Mouse (Mus musculus): ENCODE results near the gene Kpnb1. TPM values are rescaled to one million over a fixed set of nuclear protein-coding genes. Genes with fewer than 3 reads are reported as not detected.

The Kpnb1 gene
- 34.0 TPM for polyA plus RNA-seq (2017; shearing (Covaris generic))

GRCm38 (mm10) chr11:97187764-97188642 lies at the start of gene Kpnb1:
TSS of gene Kpnb1 (minus strand) at chr11:97187881.

GRCm38 (mm10) chr11:97151343-97151801 lies 36.3 kb downstream of the Kpnb1 start, which contains the start of gene Tbkbp1:
TSS of gene Tbkbp1 (minus strand) at chr11:97151495.

GRCm38 (mm10) chr11:97114671-97115601 lies 72.7 kb downstream of the Kpnb1 start, which contains the start of gene Tbx21:
TSS of gene Tbx21 (minus strand) at chr11:97115331.

Other genes starting within 250 kb of the Kpnb1 start
- gene Pnpo, start 243.9 kb downstream of the Kpnb1 start, polyA plus RNA-seq (2017; shearing (Covaris generic)): 51.3 TPM
- 78.8 TPM for gene Sp2, start 204.9 kb downstream of the Kpnb1 start, polyA plus RNA-seq (2017; shearing (Covaris generic))
- 2.9 TPM for gene Sp6, start 174.5 kb downstream of the Kpnb1 start, polyA plus RNA-seq (2017; shearing (Covaris generic))
- gene Scrn2, start 157.9 kb downstream of the Kpnb1 start, polyA plus RNA-seq (2017; shearing (Covaris generic)): 16.8 TPM
- gene Lrrc46, start 146.5 kb downstream of the Kpnb1 start, polyA plus RNA-seq (2017; shearing (Covaris generic)): not detected
- gene Mrpl10, start 146.3 kb downstream of the Kpnb1 start, polyA plus RNA-seq (2017; shearing (Covaris generic)): 87.8 TPM
- 43.3 TPM for gene Osbpl7, start 137.3 kb downstream of the Kpnb1 start, polyA plus RNA-seq (2017; shearing (Covaris generic))
- 3.8 TPM for gene Tbx21, start 72.5 kb downstream of the Kpnb1 start, polyA plus RNA-seq (2017; shearing (Covaris generic))
- 0.09 TPM for gene Tbkbp1, start 36.4 kb downstream of the Kpnb1 start, polyA plus RNA-seq (2017; shearing (Covaris generic))
- 28.4 TPM for gene Npepps, start 92.8 kb upstream of the Kpnb1 start, polyA plus RNA-seq (2017; shearing (Covaris generic))
- 32.8 TPM for gene Mrpl45, start 127.8 kb upstream of the Kpnb1 start, polyA plus RNA-seq (2017; shearing (Covaris generic))
- gene Gpr179, start 164.2 kb upstream of the Kpnb1 start, polyA plus RNA-seq (2017; shearing (Covaris generic)): 0.24 TPM
- 1.2 TPM for gene Socs7, start 174.7 kb upstream of the Kpnb1 start, polyA plus RNA-seq (2017; shearing (Covaris generic))
- gene Arhgap23, start 227.7 kb upstream of the Kpnb1 start, polyA plus RNA-seq (2017; shearing (Covaris generic)): not detected

All from CD4-positive, CD25-positive, alpha-beta regulatory T cell, adult 9 weeks (primary cell).